Mouse (Mus musculus) stomach, postnatal 0 days (tissue): Measurements from ENCODE around the gene Mad1l1. TPM values are rescaled to one million over a fixed set of nuclear protein-coding genes. Genes with fewer than 3 reads are reported as not detected.

Experiments used
- ATAC-seq: fragments of 200-750 bp; cut with Nextera tagmentation; 2 replicates; pipeline ENCODE4 v1.8.0; 2017; ENCODE audit not compliant: low FRiP score, low TSS enrichment
- DNase-seq: peaks from one replicate; pipeline ENCODE4 v3.0.0-alpha.2; 2016; ENCODE audit warnings: low spot score
- H3K27ac ChIP-seq: fragments of 300-500 bp; sonication (generic); replicated peaks from 2 replicates; pipeline ENCODE4 v1.5.1; 2014; ENCODE audit warnings: mild to moderate bottlenecking, control low read depth
- H3K27me3 ChIP-seq: fragments of 300-500 bp; sonication (generic); 2 replicates; pipeline ENCODE4 v1.6.1; 2014; ENCODE audit warnings: low read length; ENCODE audit not compliant: control insufficient read depth, insufficient read depth
- H3K36me3 ChIP-seq: fragments of 300-500 bp; sonication (generic); 2 replicates; pipeline ENCODE4 v1.6.1; 2014; ENCODE audit warnings: low read length, mixed read lengths; ENCODE audit not compliant: control insufficient read depth, insufficient read depth
- H3K4me1 ChIP-seq: fragments of 300-500 bp; sonication (generic); replicated peaks from 2 replicates; pipeline ENCODE4 v1.6.1; 2014; ENCODE audit warnings: antibody characterized with exemption; ENCODE audit not compliant: control insufficient read depth, insufficient read depth
- H3K4me2 ChIP-seq: fragments of 300-500 bp; sonication (generic); replicated peaks from 2 replicates; pipeline ENCODE4 v1.6.1; 2014; ENCODE audit warnings: low read depth, mild to moderate bottlenecking, control low read depth, moderate library complexity
- H3K4me3 ChIP-seq: fragments of 300-500 bp; sonication (generic); 2 replicates; pipeline ENCODE4 v1.5.1; 2014; ENCODE audit warnings: low read depth, low read length, control low read depth
- H3K9ac ChIP-seq: fragments of 300-500 bp; sonication (generic); 2 replicates; pipeline ENCODE4 v1.6.1; 2014; ENCODE audit warnings: mild to moderate bottlenecking, low read length, control low read depth, mixed read lengths
- H3K9me3 ChIP-seq: fragments of 300-500 bp; sonication (generic); 2 replicates; pipeline ENCODE4 v1.6.1; 2016; ENCODE audit warnings: low read length; ENCODE audit not compliant: control insufficient read depth
- CTCF ChIP-seq: IDR thresholded peaks from 2 replicates; pipeline ENCODE4 v1.5.1; 2016; ENCODE audit warnings: antibody characterized with exemption, low read depth, mild to moderate bottlenecking, moderate library complexity
- EP300 ChIP-seq: optimal IDR thresholded peaks from 2 replicates; pipeline ENCODE3; 2016; ENCODE audit warnings: antibody characterized with exemption
- WGBS: fragments of 180-500 bp; shearing (Covaris S2); extraction: QIAGEN DNeasy Blood & Tissue Kit; methylation state at CpG from one replicate; pipeline ENCODE4 v1.1.7; 2014; 5-methylcytosine and 5-hydroxymethylcytosine counted together
- polyA plus RNA-seq: library from polyadenylated mRNA; unstranded; fragments of >200 nt; fragmentation: Nextera tagmentation; extraction: Ambion mirVana; gene quantifications from 2 replicates; pipeline ENCODE4 v1.2.1, GENCODE M21; 2015

The Mad1l1 gene
- polyA plus RNA-seq, 1 experiment from 2014 or later = 14.2 TPM

DNA sequence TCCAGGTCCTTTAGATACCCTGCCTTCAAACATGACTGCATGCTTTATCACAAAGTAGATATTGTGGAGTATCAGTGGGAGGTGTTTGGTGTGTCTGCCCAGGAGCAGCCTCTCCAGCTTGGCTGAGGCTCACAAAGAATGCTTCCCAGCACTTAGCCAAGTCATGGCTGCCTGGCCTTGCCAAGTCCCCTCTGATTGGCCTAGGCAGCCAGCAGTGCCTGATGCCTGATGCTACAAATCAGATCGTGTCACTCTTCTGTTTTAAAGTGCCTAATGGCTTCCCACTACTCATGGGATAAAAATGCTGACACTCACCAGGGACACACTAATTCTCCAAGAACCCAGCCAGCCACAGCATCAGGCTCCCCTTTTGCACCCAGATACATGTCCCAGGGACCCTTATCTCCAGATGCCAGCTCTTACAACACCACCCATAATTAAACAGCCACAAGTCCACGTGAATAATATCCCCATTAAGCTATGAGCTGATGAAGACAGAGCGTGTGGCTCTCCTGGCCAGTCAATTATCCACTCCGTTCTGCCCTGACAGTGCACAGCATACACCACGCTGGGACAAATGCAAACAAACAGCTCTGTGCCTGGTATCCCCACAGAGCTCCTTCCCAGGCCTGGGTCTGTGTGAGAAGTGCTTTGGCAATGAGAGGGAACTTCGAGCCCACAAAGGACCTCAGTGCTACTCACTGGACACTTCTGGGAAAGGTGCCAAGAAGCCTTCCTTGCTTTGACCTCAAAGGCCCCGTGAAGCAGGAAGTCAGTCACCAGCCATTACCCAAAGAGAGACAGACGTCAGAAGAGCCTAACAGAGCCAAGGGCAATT is 205.7 kb downstream of the Mad1l1 start:
- ATAC-seq (peak; percentile 77), DNase-seq (peak; percentile 62)
- Histone ChIP-seq H3K4me2 (no peak overlapping the region), H3K27ac (peak overlapping the region; percentile 58; the same call in 1 of the 2 replicates), H3K4me3 (no peak overlapping the region), H3K27me3 (no peaks in the 10 kb centered on the region), H3K9ac (no peak overlapping the region), H3K36me3 (no peaks in the 10 kb centered on the region), H3K9me3 (no peaks in the 10 kb centered on the region), H3K4me1 (no peaks in the 10 kb centered on the region)
- 26% methylated on average over 8 of the region's 8 CpGs for WGBS
- no peak for TF ChIP-seq EP300
- no peak for TF ChIP-seq CTCF

- no peak overlapping the region for H3K4me2 ChIP-seq
- no peak overlapping the region for H3K27ac ChIP-seq
- no peak for TF ChIP-seq EP300
- peak; percentile 32 for TF ChIP-seq CTCF
- H3K9me3 ChIP-seq = no peaks in the 10 kb centered on the region
- 87% methylated on average over 3 of the region's 3 CpGs for WGBS
- no peaks in the 10 kb centered on the region for H3K4me1 ChIP-seq
- H3K4me3 ChIP-seq = no peak overlapping the region
- ATAC-seq = no peak
- H3K9ac ChIP-seq = no peak overlapping the region
- H3K36me3 ChIP-seq = no peaks in the 10 kb centered on the region
- no peaks in the 10 kb centered on the region for H3K27me3 ChIP-seq
- no peak for DNase-seq
Measured at GRCm38 (mm10) chr5:140114512-140115060, 206.8 kb downstream of the Mad1l1 start.

DNA sequence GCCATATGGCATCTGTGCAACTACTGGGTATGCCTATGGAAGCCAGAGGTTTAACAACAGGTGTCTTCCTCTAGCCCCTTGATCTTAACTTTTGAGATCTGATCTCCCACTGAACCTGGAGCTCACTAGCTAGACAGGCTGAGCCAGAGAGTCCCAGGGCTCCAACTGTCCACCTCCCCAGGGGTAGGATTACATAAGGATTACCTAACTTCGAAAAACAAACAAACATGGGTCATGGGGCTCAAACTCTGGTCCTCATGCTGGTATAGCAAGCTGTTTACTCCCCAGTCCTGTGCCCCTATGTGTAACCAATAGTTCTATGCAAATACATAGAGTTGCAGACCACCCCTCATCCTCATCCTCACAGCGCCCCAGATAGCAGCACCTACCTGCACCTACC is 208.1 kb downstream of the Mad1l1 start:
- 86% methylated on average over 2 of the region's 2 CpGs for WGBS

DNA sequence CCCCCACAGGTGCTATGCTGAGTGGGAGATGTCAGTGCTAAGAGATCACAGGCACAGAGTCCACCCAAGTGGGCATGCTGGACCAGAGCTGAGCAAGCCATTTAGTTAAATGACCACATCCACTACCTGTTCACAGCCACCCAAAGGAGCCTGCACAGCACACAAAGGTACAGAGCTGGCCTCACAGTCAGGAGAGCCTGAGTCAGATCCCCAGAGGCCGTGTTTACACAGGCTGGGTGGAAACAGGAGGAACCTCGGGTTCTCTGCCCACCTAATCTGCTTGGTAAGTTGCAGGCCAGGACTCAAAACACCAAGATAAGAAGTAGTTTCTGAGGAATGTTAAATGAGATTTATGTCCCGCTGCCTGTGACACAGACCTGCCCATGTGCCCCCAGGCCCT is 211.3 kb downstream of the Mad1l1 start:
- no peaks in the 10 kb centered on the region for H3K4me1 ChIP-seq
- no peaks in the 10 kb centered on the region for H3K27me3 ChIP-seq
- WGBS = 36% methylated on average over 3 of the region's 3 CpGs
- no peaks in the 10 kb centered on the region for H3K36me3 ChIP-seq
- H3K9ac ChIP-seq = no peak overlapping the region
- no peak overlapping the region for H3K4me2 ChIP-seq
- H3K9me3 ChIP-seq = no peaks in the 10 kb centered on the region
- ATAC-seq (peak; percentile 93), DNase-seq (peak; percentile 71)
- H3K4me3 ChIP-seq = no peak overlapping the region
- H3K27ac ChIP-seq = peak overlapping the region; percentile 71; the same call in 1 of the 2 replicates
- no peak for TF ChIP-seq CTCF
- no peak for TF ChIP-seq EP300

More for the DNA sequence above, 208.1 kb downstream of the Mad1l1 start:
- no peaks in the 10 kb centered on the region for H3K9me3 ChIP-seq
- ATAC-seq (no peak), DNase-seq (no peak)
- H3K4me3 ChIP-seq = no peak overlapping the region
- no peak overlapping the region for H3K27ac ChIP-seq
- H3K36me3 ChIP-seq = no peaks in the 10 kb centered on the region
- H3K27me3 ChIP-seq = no peaks in the 10 kb centered on the region
- H3K4me1 ChIP-seq = no peaks in the 10 kb centered on the region
- TF ChIP-seq EP300 (no peak), CTCF (no peak)
- H3K9ac ChIP-seq = no peak overlapping the region
- H3K4me2 ChIP-seq = no peak overlapping the region

GRCm38 (mm10) chr5:140107907-140108306 is 213.4 kb downstream of the Mad1l1 start:
- H3K9ac ChIP-seq = no peak overlapping the region
- H3K4me2 ChIP-seq = no peak overlapping the region
- 82% methylated on average over 2 of the region's 2 CpGs for WGBS
- no peaks in the 10 kb centered on the region for H3K4me1 ChIP-seq
- no peak for DNase-seq
- H3K27me3 ChIP-seq = no peaks in the 10 kb centered on the region
- no peak for ATAC-seq
- no peaks in the 10 kb centered on the region for H3K36me3 ChIP-seq
- no peak overlapping the region for H3K4me3 ChIP-seq
- H3K27ac ChIP-seq = no peak overlapping the region
- H3K9me3 ChIP-seq = no peaks in the 10 kb centered on the region
- TF ChIP-seq EP300 (no peak), CTCF (no peak)

- no peak overlapping the region for H3K9ac ChIP-seq
- H3K9me3 ChIP-seq = no peaks in the 10 kb centered on the region
- no peaks in the 10 kb centered on the region for H3K4me1 ChIP-seq
- H3K27ac ChIP-seq = no peak overlapping the region
- 84% methylated on average over 3 of the region's 3 CpGs for WGBS
- H3K27me3 ChIP-seq = no peaks in the 10 kb centered on the region
- DNase-seq (no peak), ATAC-seq (no peak)
- no peak overlapping the region for H3K4me3 ChIP-seq
- TF ChIP-seq CTCF (no peak), EP300 (no peak)
- H3K4me2 ChIP-seq = no peak overlapping the region
- H3K36me3 ChIP-seq = no peaks in the 10 kb centered on the region
Measured at GRCm38 (mm10) chr5:140106051-140106450, 215.3 kb downstream of the Mad1l1 start.
